Mouse (Mus musculus) hindbrain, embryonic 16.5 days (tissue): Measurements from ENCODE around the gene Fam118a. TPM values are rescaled to one million over a fixed set of nuclear protein-coding genes. Genes with fewer than 3 reads are reported as not detected.

Experiments used
- ATAC-seq: fragments of 200-750 bp; cut with Nextera tagmentation; 2 replicates; pipeline ENCODE4 v1.8.0; 2017; ENCODE audit warnings: moderate TSS enrichment, moderate library complexity
- H3K27ac ChIP-seq: fragments of 300-500 bp; sonication (generic); 2 replicates; pipeline ENCODE4 v1.5.1; 2014; ENCODE audit warnings: low read depth, mild to moderate bottlenecking, control low read depth, low read length, moderate library complexity
- H3K27me3 ChIP-seq: fragments of 300-500 bp; sonication (generic); replicated peaks from 2 replicates; pipeline ENCODE4 v1.6.1; 2014; ENCODE audit warnings: low read length; ENCODE audit not compliant: control insufficient read depth, insufficient read depth
- H3K36me3 ChIP-seq: fragments of 300-500 bp; sonication (generic); 2 replicates; pipeline ENCODE4 v1.6.1; 2014; ENCODE audit warnings: mild to moderate bottlenecking, low read length, moderate library complexity, mixed read lengths; ENCODE audit not compliant: control insufficient read depth, insufficient read depth
- H3K4me1 ChIP-seq: fragments of 300-500 bp; sonication (generic); 2 replicates; pipeline ENCODE4 v1.6.1; 2014; ENCODE audit warnings: low read depth, low read length; ENCODE audit not compliant: control insufficient read depth, insufficient read depth
- H3K4me2 ChIP-seq: fragments of 300-500 bp; sonication (generic); 2 replicates; pipeline ENCODE4 v1.6.1; 2014; ENCODE audit warnings: mild to moderate bottlenecking, low read length, control low read depth, moderate library complexity
- H3K4me3 ChIP-seq: fragments of 300-500 bp; sonication (generic); 2 replicates; pipeline ENCODE4 v1.5.1; 2014; ENCODE audit warnings: mild to moderate bottlenecking, low read length, control low read depth, moderate library complexity
- H3K9ac ChIP-seq: fragments of 300-500 bp; sonication (generic); 2 replicates; pipeline ENCODE4 v1.6.1; 2014; ENCODE audit warnings: low read depth, mild to moderate bottlenecking, control low read depth, low read length, moderate library complexity
- H3K9me3 ChIP-seq: fragments of 300-500 bp; sonication (generic); 2 replicates; pipeline ENCODE4 v1.6.1; 2014; ENCODE audit warnings: mild to moderate bottlenecking, low read length, moderate library complexity; ENCODE audit not compliant: control insufficient read depth
- whole genome bisulfite sequencing: fragments of 180-500 bp; shearing (Covaris S2); extraction: QIAGEN DNeasy Blood & Tissue Kit; methylation state at CpG from one replicate; pipeline ENCODE4 v1.1.7; 2014; 5-methylcytosine and 5-hydroxymethylcytosine counted together
- polyA plus RNA-seq: library from polyadenylated mRNA; unstranded; fragments of >200 nt; fragmentation: Nextera tagmentation; extraction: Ambion mirVana; gene quantifications from 2 replicates; pipeline ENCODE4 v1.2.1, GENCODE M21; 2015

Gene Fam118a
- polyA plus RNA-seq, 1 experiment from 2014 or later: 30.3 TPM

DNA sequence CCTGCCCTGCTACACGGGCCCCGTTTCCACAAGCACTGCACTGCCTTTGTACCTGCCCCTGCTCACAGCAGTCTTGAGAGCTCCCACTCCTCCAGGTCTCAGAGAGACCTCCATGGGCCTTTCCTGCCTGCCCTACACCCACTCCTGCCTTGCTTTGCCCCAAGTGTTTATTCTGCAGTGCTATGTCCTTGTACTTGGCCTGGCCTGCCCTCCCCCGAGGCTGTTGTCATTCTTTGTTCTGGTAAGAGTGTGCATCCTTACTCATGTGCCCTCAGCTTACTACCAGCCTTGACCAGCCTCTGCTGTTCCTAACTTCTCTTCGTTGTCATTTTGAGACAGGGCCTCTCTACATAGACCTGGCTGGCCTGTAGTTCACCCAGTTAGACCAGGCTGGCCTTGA, 19.1 kb downstream of the Fam118a start:
- ATAC-seq: no peak

DNA sequence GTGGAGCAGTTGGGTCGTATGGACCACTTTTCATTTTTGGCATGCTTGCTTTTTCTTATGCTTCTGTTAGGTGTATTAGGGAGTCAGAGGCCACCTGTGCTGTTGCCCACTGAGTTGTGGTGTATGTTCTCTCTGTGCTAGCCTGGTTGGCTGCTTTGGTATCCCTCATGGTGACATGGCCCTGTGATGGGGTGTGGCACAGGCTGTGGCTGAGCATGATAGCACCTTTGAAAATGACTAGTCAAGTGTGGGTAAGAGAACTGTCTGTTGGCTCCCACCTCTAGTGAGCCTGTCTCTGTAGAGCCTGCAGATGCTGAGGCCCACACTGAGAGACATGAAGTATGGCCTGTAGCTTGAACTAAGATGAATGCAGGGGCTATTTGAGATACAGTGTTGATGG, 21.0 kb downstream of the Fam118a start:
- peaks cover 28% of the 10 kb centered on the region for H3K36me3 ChIP-seq

More for the DNA sequence above, 19.1 kb downstream of the Fam118a start:
- Histone ChIP-seq H3K9ac (no peak overlapping the region), H3K4me2 (no peak overlapping the region), H3K27me3 (no peaks in the 10 kb centered on the region), H3K36me3 (peaks cover 26% of the 10 kb centered on the region), H3K9me3 (no peaks in the 10 kb centered on the region), H3K4me1 (peaks cover 11% of the 10 kb centered on the region), H3K27ac (no peak overlapping the region), H3K4me3 (no peak overlapping the region)
- WGBS: 90% methylated on average over 4 of the region's 4 CpGs

DNA sequence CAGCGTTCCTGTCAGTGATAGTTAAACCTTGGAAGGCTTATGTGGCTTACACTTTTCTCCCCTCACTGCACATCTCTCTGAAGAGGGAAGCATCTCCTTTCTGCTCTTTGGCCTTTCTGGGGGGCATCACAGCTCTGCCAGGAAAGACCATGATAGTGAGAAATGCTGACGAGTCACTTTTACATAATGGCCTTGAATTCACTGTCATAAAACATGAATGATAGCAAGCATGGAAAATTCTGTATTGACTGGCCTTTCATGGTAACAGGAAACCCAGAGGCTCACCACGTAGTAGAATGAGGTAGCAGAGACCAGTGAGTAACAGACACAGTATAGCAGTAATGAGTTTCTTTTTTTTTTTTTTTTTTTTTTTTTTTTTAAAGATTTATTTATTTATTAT, 25.4 kb downstream of the Fam118a start:
- Histone ChIP-seq H3K9me3 (no peaks in the 10 kb centered on the region), H3K27me3 (no peaks in the 10 kb centered on the region), H3K9ac (no peak overlapping the region), H3K4me3 (no peak overlapping the region), H3K27ac (no peak overlapping the region), H3K4me2 (no peak overlapping the region), H3K36me3 (peaks cover 25% of the 10 kb centered on the region), H3K4me1 (no peaks in the 10 kb centered on the region)
- 96% methylated on average over 3 of the region's 3 CpGs for WGBS
- no peak for ATAC-seq

More for the DNA sequence above, 21.0 kb downstream of the Fam118a start:
- no peaks in the 10 kb centered on the region for H3K4me1 ChIP-seq
- no peak overlapping the region for H3K9ac ChIP-seq
- no peaks in the 10 kb centered on the region for H3K27me3 ChIP-seq
- no peak overlapping the region for H3K27ac ChIP-seq
- 96% methylated on average over 1 of the region's 1 CpGs for WGBS
- H3K4me2 ChIP-seq: no peak overlapping the region
- ATAC-seq: no peak
- no peaks in the 10 kb centered on the region for H3K9me3 ChIP-seq
- no peak overlapping the region for H3K4me3 ChIP-seq

DNA sequence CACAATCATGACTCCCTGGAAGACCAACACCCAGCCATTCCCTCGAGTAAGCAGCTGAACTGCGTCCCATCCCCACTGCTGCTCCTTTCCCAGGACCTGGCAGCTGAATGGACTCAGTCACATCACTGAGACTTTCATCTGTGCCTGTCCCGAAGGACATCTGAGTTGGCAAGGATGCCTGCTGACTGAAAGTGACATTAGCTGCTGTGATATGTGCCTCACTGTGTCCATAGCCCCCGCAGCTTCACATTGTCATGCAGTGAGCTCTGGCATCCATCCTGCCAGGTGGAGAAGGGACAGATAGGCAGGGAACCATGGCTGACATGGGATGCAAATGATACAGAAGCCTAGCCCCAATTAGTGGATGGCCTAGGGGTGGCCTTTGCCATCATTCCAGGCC, 26.4 kb downstream of the Fam118a start:
- Histone ChIP-seq H3K27me3 (no peaks in the 10 kb centered on the region), H3K4me2 (no peak overlapping the region), H3K9ac (no peak overlapping the region), H3K27ac (no peak overlapping the region), H3K4me1 (no peaks in the 10 kb centered on the region), H3K36me3 (peaks cover 26% of the 10 kb centered on the region), H3K9me3 (no peaks in the 10 kb centered on the region), H3K4me3 (no peak overlapping the region)
- WGBS: 82% methylated on average over 4 of the region's 4 CpGs
- no peak for ATAC-seq

DNA sequence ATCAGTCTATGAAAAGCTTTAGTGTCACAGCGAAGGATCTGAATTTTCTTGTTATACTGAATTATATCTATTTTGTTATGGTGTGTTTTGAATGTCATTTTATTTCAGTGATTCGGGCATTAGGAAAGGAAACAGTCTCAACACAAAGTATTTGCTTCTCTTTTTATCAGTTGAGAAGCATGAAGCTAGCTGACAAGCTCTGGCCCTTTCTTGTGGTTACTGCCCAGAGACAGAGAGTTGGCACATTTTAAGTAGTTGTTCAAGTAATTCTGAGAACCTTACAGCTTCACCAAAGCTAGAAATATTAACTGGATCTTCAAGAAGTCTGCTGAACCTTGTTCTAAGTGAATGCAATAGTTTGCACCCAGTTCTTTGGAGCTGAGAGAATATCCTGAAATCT, 34.7 kb downstream of the Fam118a start:
- H3K27me3 ChIP-seq: no peaks in the 10 kb centered on the region
- H3K36me3 ChIP-seq: peaks cover 14% of the 10 kb centered on the region; the same call in 1 of the 2 replicates
- H3K4me3 ChIP-seq: no peak overlapping the region
- no peak overlapping the region for H3K27ac ChIP-seq
- H3K4me1 ChIP-seq: no peaks in the 10 kb centered on the region
- H3K4me2 ChIP-seq: no peak overlapping the region
- no peaks in the 10 kb centered on the region for H3K9me3 ChIP-seq
- H3K9ac ChIP-seq: no peak overlapping the region
- WGBS: 97% methylated on average over 2 of the region's 2 CpGs
- ATAC-seq: no peak

DNA sequence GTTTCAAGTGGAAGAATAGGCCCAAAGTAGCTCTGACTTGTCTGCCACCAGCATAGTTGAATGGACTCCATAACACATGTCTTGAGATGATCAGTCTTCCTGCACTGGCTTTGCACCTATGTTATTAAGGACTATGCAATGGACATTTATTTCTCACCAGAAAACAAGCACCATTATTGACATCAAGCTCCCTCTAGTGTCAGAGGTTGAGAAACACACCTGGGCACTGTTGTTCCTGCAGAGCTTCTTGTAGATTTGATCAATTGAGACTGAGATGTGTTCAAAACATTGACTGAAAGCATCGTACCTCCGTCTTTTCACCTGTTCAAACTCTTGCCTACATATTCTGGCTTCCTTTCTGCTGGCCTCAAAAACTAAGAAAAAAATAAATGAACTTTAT, 41.8 kb downstream of the Fam118a start:
- Histone ChIP-seq H3K4me3 (no peak overlapping the region), H3K4me1 (no peaks in the 10 kb centered on the region), H3K9me3 (no peaks in the 10 kb centered on the region), H3K27ac (no peak overlapping the region), H3K27me3 (no peaks in the 10 kb centered on the region), H3K36me3 (no peaks in the 10 kb centered on the region), H3K9ac (no peak overlapping the region), H3K4me2 (no peak overlapping the region)
- no peak for ATAC-seq
- 41% methylated on average over 2 of the region's 2 CpGs for WGBS

DNA sequence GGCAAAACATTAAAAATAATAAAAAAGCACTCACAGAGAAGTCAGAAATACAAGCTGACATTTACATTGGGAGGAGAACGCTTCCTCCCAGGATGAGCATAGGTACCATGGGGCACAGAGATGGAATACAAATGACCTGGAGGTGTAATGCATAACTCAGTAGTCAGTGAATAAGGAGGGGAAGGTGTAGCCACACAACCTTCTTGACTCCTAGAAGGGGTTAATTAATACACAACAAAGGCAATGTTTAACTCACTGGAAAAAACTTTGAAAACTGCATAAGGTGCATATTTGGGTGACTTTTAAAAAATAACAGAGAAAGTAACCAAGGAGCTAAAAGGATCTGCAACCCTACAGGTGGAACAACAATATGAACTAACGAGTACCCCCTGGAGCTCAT, 43.9 kb downstream of the Fam118a start:
- WGBS: 85% methylated on average over 2 of the region's 2 CpGs
- H3K36me3 ChIP-seq: no peaks in the 10 kb centered on the region

DNA sequence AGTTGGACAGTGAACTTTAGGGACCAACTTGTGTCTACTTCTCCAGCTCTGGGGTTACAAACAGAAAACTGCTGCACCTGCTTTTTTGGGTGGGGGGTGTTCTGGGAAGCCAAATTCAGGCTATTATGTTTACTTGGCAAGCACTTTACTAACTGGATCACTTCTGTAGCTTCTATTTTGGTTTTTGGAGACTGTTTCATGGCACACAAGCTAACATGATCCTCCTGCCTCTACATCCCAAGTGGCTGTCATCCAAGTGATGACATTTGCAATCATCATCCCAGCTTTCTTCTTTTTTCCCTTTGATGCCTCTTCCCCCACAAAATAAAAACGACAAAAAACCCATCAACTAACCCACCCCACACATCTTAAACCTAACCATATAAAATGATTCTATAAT, 56.9 kb downstream of the Fam118a start:
- no peaks in the 10 kb centered on the region for H3K4me1 ChIP-seq
- WGBS: 84% methylated on average over 1 of the region's 1 CpGs
- H3K27me3 ChIP-seq: no peaks in the 10 kb centered on the region
- no peak for ATAC-seq
- H3K4me2 ChIP-seq: no peak overlapping the region
- H3K4me3 ChIP-seq: no peak overlapping the region
- H3K9me3 ChIP-seq: no peaks in the 10 kb centered on the region
- no peak overlapping the region for H3K9ac ChIP-seq
- H3K27ac ChIP-seq: no peak overlapping the region
- H3K36me3 ChIP-seq: no peaks in the 10 kb centered on the region

More for the DNA sequence above, 43.9 kb downstream of the Fam118a start:
- H3K27ac ChIP-seq: no peak overlapping the region
- H3K4me1 ChIP-seq: no peaks in the 10 kb centered on the region
- H3K4me3 ChIP-seq: no peak overlapping the region
- no peaks in the 10 kb centered on the region for H3K9me3 ChIP-seq
- no peak overlapping the region for H3K9ac ChIP-seq
- ATAC-seq: no peak
- H3K27me3 ChIP-seq: no peaks in the 10 kb centered on the region
- H3K4me2 ChIP-seq: no peak overlapping the region
